Mouse (Mus musculus) heart, postnatal 0 days (tissue): Measurements from ENCODE around the gene Pi4k2b.

Experiments
- CTCF ChIP-seq: IDR thresholded peaks from 2 replicates; pipeline ENCODE4 v1.5.1; 2016; ENCODE audit warnings: antibody characterized with exemption, control low read depth, low read depth
- EP300 ChIP-seq: IDR thresholded peaks from 2 replicates; pipeline ENCODE4 v1.6.1; 2016; ENCODE audit warnings: antibody characterized with exemption, low read depth

- TF ChIP-seq CTCF: no peak
- TF ChIP-seq EP300: no peak
Observed at GRCm38 (mm10) chr5:52775237-52775636, 33.9 kb downstream of the Pi4k2b start, which contains the start of gene Zcchc4.
